Mouse (Mus musculus): ENCODE measurements at regions not wholly inside any gene's neighbourhood (a gene's known extent, or its start where the extent isn't known, plus 50 kb on each side); places are given as distances from the start of the nearest gene placed in this dataset.

- intact Hi-C loops (cut with DNase I), result no loop called here
- Histone ChIP-seq H3K9ac (ENCODE audit: low read depth, low read length) (no peak overlapping the region), H3K27ac (no peak overlapping the region), H3K27me3 (ENCODE audit: control insufficient read depth, insufficient read depth, low read length) (peaks cover 1% of the 10 kb centered on the region; the same call in 1 of the 2 replicates), H3K4me3 (no peak overlapping the region), H3K36me3 (ENCODE audit: control insufficient read depth, insufficient read depth, low read length) (no peaks in the 10 kb centered on the region), H3K79me2 (replicated peaks; ENCODE audit: control insufficient read depth, insufficient read depth, low read length) (no peaks in the 10 kb centered on the region), H3K4me1 (ENCODE audit: control insufficient read depth, insufficient read depth, low read length) (no peaks in the 10 kb centered on the region)
- 54% methylated on average over 13 of the region's 13 CpGs for WGBS
- DNase-seq, result no peak
- TF ChIP-seq EP300 (IDR thresholded peaks at IDR 0.05; ENCODE audit: insufficient read depth, low read depth, low read length) (no peak), POLR2A (IDR thresholded peaks at IDR 0.05; ENCODE audit: insufficient read depth, low read depth, low read length) (no peak), CTCF (IDR thresholded peaks at IDR 0.05) (no peak)
These were observed 148.7 kb downstream of the Tpra1 start for GRCm38 (mm10) chr6:89050575-89051270.

- WGBS, result 79% methylated on average over 9 of the region's 9 CpGs
- Histone ChIP-seq H3K9ac (ENCODE audit: low read depth, low read length) (no peak overlapping the region), H3K79me2 (replicated peaks; ENCODE audit: control insufficient read depth, insufficient read depth, low read length) (no peaks in the 10 kb centered on the region), H3K27me3 (ENCODE audit: control insufficient read depth, insufficient read depth, low read length) (0 out of 2 replicates have a peak, but pooled peaks cover 1% of the 10 kb centered on the region), H3K27ac (no peak overlapping the region), H3K4me1 (ENCODE audit: control insufficient read depth, insufficient read depth, low read length) (no peaks in the 10 kb centered on the region), H3K4me3 (no peak overlapping the region), H3K36me3 (ENCODE audit: control insufficient read depth, insufficient read depth, low read length) (no peaks in the 10 kb centered on the region)
- DNase-seq, result no peak
- TF ChIP-seq EP300 (IDR thresholded peaks at IDR 0.05; ENCODE audit: insufficient read depth, low read depth, low read length), result no peak
- TF ChIP-seq CTCF (IDR thresholded peaks at IDR 0.05), result no peak
- no peak for TF ChIP-seq POLR2A (IDR thresholded peaks at IDR 0.05; ENCODE audit: insufficient read depth, low read depth, low read length)
- intact Hi-C loops (cut with DNase I), result no loop called here
These were observed 150.9 kb downstream of the Tpra1 start for GRCm38 (mm10) chr6:89052758-89053460.

- intact Hi-C loops (cut with DNase I), result no loop called here
- Histone ChIP-seq H3K4me1 (ENCODE audit: control insufficient read depth, insufficient read depth, low read length) (no peaks in the 10 kb centered on the region), H3K9ac (ENCODE audit: low read depth, low read length) (no peak overlapping the region), H3K4me3 (no peak overlapping the region), H3K79me2 (replicated peaks; ENCODE audit: control insufficient read depth, insufficient read depth, low read length) (no peaks in the 10 kb centered on the region), H3K27ac (no peak overlapping the region), H3K36me3 (ENCODE audit: control insufficient read depth, insufficient read depth, low read length) (no peaks in the 10 kb centered on the region), H3K27me3 (ENCODE audit: control insufficient read depth, insufficient read depth, low read length) (no peaks in the 10 kb centered on the region)
- TF ChIP-seq POLR2A (IDR thresholded peaks at IDR 0.05; ENCODE audit: insufficient read depth, low read depth, low read length) (no peak), CTCF (IDR thresholded peaks at IDR 0.05) (no peak), EP300 (IDR thresholded peaks at IDR 0.05; ENCODE audit: insufficient read depth, low read depth, low read length) (no peak)
- no peak for DNase-seq
- 82% methylated on average over 13 of the region's 13 CpGs for WGBS
These were observed 152.0 kb downstream of the Tpra1 start for GRCm38 (mm10) chr6:89054060-89054459.

- no peaks in the 10 kb centered on the region for H3K79me2 ChIP-seq (replicated peaks; ENCODE audit: control insufficient read depth, insufficient read depth, low read length)
- H3K36me3 ChIP-seq (ENCODE audit: control insufficient read depth, insufficient read depth, low read length), result no peaks in the 10 kb centered on the region
- H3K27ac ChIP-seq, result no peak overlapping the region
- intact Hi-C loops (cut with DNase I), result no loop called here
- no peak for TF ChIP-seq EP300 (IDR thresholded peaks at IDR 0.05; ENCODE audit: insufficient read depth, low read depth, low read length)
- no peak for TF ChIP-seq POLR2A (IDR thresholded peaks at IDR 0.05; ENCODE audit: insufficient read depth, low read depth, low read length)
- TF ChIP-seq CTCF (IDR thresholded peaks at IDR 0.05), result no peak
- 83% methylated on average over 4 of the region's 4 CpGs for WGBS
- DNase-seq, result no peak
- H3K27me3 ChIP-seq (ENCODE audit: control insufficient read depth, insufficient read depth, low read length), result no peaks in the 10 kb centered on the region
- H3K4me1 ChIP-seq (ENCODE audit: control insufficient read depth, insufficient read depth, low read length), result no peaks in the 10 kb centered on the region
- H3K9ac ChIP-seq (ENCODE audit: low read depth, low read length), result no peak overlapping the region
- H3K4me3 ChIP-seq, result no peak overlapping the region
These were observed 157.5 kb downstream of the Tpra1 start for GRCm38 (mm10) chr6:89059431-89059975.

- no peak overlapping the region for H3K9ac ChIP-seq (ENCODE audit: low read depth, low read length)
- no peak for DNase-seq
- no peaks in the 10 kb centered on the region for H3K36me3 ChIP-seq (ENCODE audit: control insufficient read depth, insufficient read depth, low read length)
- intact Hi-C loops (cut with DNase I), result no loop called here
- TF ChIP-seq EP300 (IDR thresholded peaks at IDR 0.05; ENCODE audit: insufficient read depth, low read depth, low read length) (no peak), CTCF (IDR thresholded peaks at IDR 0.05) (no peak), POLR2A (IDR thresholded peaks at IDR 0.05; ENCODE audit: insufficient read depth, low read depth, low read length) (no peak)
- 71% methylated on average over 7 of the region's 7 CpGs for whole genome bisulfite sequencing
- no peaks in the 10 kb centered on the region for H3K4me1 ChIP-seq (ENCODE audit: control insufficient read depth, insufficient read depth, low read length)
- no peaks in the 10 kb centered on the region for H3K27me3 ChIP-seq (ENCODE audit: control insufficient read depth, insufficient read depth, low read length)
- no peak overlapping the region for H3K4me3 ChIP-seq
- no peaks in the 10 kb centered on the region for H3K79me2 ChIP-seq (replicated peaks; ENCODE audit: control insufficient read depth, insufficient read depth, low read length)
- H3K27ac ChIP-seq, result no peak overlapping the region
These were observed 163.0 kb downstream of the Tpra1 start for GRCm38 (mm10) chr6:89064977-89065580.
